Mouse (Mus musculus): ENCODE measurements at regions not wholly inside any gene's neighbourhood (a gene's known extent, or its start where the extent isn't known, plus 50 kb on each side); places are given as distances from the start of the nearest gene placed in this dataset.
"Not testable (repeated sequence)": the region's sequence is repeated elsewhere in the genome, so short reads cannot be mapped to it uniquely, and the experiment has no call there.

DNA sequence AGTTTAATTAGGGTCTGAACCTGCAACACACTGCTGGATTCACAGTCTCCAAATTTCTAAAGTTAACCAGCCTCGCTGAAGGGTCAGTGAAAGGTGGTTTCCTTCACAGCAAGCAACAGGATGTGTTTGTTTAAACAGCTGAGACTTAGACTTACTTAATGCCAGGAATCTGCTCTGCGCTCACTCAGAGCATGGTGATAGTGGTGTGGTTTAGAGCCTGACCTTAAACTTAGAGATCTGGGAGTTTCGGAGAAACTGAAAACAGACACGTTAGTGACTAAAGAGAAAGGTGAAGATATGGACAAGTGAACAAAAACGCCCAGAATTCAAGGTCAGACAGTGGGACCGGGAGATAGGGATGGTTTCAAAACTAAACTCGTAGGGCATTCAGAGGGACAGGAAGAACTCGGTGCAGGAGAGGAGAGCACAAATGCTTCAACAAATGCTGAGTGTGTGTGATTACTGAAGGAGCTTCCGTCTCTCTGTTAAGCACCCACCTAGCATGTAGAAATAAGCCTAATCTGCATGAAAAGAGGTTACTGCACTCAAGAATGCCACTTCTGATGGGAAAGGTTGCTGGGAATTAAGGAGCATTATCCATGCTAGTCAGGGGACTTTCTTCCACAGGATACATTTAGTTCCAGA, 97.2 kb upstream of the Ifngr1 start:
- DNase-seq: no peak

DNA sequence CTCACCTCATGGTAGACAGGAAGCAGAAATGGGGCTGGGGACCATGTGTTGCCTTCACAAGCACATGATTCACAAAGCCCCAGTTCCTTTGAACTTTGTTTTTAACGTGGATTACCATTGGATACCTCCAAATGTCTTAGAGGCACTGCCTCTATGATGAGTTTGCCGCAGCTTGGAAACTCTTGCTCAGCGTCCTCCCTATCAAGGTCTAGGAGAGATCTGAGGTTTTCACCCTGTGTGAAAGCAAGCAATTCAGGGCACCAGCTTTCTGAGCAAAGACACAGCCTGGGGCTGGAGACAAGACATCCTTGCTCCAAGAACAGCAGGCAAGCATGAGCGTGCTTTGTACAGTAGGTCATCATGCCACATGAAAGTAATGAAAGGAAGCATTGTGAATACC, 93.6 kb upstream of the Ifngr1 start:
- DNase-seq: no peak

DNA sequence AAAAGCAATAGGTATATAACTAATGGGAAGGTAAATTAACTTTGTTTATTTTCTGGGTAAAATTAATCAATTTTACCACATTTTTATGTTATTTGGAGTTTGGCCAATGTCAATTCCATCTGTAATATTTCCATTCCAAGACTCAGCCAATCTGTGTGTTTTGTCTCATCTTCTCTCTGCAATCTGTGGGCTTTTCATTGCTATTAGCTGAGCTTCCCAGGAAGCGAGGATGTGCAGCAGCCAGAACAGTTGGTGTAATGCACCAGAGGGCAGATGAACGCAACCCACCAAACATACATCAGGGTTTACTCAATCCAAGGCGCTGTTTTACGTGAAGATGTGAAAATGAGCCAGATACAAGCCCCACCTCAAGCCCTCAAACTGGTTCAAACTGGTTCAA, 88.9 kb upstream of the Ifngr1 start:
- DNase-seq: no peak

DNA sequence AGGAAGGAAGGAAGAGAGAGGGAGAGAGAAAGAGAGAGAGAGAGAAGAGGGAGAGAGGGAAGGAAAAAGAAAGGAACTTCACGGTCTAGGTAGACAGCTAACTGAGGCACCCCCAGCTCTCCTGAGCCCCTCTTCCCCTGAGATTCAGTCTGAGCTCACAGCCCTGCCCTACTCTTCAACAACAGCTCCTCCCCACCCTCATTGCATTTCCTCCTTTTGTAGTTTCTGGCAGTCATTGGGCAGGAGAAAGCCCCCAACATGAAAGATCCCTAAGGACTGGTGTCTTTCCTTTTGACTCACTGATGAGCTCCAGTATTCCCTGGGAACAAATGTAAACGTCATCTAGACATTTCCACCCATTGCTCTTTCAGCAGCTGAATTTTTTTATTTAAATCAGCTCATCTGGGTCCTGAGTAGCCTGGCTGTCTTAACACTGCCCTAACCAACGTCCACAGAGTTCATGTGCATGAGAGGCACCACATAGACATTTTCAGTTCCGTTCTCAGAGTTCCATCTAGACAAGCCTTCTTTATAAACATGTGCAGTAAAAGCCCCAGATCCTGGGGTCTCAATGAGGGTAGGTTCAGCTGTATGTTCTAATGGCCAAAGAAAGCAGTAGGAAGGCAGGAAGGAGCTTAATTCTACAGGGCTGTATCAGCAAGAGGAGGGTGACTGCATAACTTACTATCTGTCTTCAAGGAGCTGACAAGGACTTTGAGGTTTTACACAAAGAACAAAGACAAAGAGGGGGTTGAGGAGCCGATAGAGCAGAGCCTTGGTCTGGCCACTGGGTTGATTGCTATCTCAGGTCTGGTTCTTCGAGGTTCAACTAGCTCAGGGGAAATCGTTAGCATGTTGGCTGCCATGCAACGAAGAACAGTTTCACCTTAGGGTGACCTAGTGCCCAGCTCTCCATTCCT, 87.6 kb upstream of the Ifngr1 start:
- DNase-seq: no peak

DNA sequence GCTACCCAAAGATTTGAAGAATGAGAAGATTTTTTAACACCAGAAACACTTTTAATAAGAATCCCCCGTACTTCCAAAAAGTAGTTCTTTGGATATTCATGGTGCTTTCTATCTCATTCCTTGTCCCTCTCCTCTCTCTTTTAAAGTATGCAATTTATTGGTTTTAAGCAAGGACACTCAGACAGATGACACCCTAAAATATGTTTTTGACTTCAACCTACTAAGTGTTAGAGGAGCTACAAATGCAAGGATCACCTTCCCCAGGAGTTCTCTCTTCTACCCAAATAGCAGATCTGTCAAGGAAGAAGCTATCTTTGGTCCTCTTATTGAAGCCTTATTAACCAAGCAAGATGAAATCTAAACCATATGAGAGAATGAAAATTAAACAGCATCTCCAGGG, 86.6 kb upstream of the Ifngr1 start:
- DNase-seq: no peak

DNA sequence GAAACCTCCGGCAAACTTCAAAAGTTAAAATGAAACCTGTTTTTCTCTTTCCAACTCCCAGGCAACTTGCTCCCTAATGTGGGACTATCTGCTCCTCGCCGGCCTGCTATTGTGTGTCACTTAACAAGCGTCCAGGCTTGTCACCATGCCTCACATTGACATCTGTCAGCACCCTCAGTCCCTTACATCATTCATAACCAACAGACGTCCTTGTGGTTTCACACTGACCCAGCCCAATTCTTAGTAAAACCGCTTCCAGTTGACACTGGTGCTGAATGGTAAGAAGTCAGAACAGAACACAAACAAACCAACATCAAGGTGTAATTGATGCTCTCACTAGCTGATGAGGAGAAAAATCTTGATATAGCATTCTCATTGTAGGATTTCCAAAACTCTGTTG, 85.8 kb upstream of the Ifngr1 start:
- no peak for DNase-seq

DNA sequence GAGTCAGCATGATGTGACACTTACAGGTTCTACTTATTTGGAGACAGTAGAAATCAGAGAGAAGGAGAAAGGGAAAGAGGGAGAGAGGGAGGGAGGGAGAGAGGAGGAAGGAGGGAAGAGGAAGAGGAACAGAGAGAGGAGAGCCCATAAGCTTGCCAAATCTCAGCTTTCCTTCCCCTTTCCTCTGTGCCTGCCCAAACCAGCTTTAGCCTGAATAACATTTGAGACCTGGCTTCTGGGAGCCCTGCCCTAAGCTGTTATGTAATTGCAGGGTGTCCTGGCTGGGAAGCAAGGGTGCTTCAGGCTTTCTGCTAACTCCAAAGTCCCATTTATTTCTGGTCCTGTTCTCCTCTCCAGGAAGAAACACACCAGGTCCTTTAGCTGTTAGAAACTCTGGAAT, 85.3 kb upstream of the Ifngr1 start:
- DNase-seq: no peak

DNA sequence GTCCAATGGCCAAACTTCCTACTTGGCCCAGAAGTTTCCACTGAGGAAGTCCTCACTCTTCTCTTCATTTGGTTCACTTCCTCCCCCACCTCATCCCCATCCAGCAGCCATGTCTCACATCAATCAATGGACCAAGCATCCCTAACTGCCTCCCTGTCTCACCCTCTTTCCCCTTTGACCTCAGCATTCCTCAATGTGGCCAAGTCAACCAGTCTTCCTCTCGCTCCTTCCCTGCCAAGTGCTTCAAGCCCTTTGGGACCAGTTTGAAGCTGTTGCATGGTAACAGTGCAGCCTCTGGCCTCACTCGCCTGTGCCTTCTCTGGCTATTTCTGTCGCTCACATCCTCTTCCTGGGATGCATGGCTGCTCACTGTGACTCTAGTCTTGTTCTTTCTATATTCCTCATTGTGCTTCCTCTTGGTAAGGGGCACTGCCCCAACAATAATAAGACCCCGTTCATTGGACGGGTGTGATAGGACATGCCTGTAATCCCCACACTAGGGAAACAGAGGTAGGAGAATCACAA, 83.5 kb upstream of the Ifngr1 start:
- no peak for DNase-seq

DNA sequence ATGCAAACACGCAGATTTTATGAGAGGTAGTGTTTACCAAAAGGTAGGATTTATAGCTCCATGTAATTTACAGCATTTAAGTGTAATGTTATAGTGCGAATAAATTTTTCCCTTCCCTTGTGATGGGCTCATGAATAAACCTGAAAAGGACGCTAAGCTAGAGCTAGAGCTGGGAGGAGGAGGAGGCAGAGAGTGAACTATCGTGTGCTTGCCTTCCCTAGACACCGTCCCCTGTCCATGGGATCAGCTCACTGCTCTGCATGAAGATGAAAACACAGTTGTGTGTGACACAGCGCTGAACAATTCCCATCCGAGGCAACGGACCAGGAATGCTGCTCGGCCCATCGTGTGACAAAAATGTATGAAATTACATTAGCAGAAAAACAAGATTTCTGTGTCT, 81.7 kb upstream of the Ifngr1 start:
- no peak for DNase-seq

DNA sequence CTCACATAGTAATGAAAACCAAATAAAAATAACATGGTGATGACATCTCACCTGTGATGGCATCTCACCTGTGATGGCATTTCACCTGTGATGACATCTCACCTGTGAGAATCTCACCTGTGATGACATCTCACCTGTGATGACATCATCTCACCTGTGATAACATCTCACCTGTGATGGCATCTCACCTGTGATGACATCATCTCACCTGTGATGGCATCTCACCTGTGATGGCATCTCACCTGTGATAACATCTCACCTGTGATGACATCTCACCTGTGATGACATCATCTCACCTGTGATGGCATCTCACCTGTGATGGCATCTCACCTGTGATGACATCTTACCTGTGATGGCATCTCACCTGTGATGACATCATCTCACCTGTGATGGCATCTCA, 77.4 kb upstream of the Ifngr1 start:
- not testable (repeated sequence) for DNase-seq

DNA sequence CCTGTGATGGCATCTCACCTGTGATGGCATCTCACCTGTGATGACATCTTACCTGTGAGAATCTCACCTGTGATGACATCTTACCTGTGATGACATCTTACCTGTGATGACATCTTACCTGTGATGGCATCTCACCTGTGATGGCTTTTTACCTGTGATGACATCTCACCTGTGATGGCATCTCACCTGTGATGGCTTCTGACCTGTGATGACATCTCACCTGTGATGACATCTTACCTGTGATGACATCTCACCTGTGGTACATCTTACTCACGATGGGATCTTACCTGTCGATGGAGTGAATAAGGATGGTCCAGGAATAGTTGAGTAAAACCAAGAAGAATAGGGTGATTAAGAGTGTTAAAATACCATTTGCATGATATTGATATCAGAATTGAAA, 76.9 kb upstream of the Ifngr1 start:
- no peak for DNase-seq

DNA sequence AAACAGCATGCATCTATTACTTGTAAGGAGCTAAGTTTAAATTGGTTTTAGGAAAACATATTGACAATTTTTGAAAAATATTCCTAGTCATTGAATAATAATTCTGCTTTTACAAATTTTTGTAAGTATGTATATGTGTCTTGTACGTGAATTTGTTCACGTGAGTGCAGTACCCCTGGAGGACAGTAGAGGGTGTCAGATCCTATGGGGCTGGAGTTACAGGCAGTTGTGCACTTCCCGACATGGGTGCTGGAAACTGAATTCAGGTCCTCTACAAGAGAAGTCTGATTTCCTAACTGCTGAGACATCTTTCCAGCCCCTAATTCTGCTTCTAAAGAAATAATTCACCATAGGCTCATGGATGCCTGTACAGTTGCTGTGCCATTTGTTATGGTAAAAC, 75.7 kb upstream of the Ifngr1 start:
- DNase-seq: no peak

DNA sequence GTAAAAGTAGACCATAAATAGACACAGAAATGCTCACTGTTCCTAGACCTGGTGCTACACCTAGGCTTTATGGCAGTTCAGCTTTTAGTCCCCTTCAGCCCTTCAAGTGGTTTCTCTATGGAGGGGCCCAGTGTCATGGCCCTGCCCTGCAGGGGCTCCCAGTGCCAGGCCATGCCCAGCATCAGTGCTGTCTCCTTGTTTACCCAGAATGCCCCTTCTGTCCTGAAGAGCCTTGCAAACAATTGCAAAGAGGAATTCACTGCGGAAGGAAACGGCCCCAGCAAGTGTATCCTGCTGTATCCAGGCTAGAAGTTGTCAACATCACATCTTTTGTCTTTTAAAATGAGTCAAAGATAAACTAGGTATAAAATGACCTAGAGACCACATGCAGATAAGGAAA, 74.7 kb upstream of the Ifngr1 start:
- DNase-seq: no peak

DNA sequence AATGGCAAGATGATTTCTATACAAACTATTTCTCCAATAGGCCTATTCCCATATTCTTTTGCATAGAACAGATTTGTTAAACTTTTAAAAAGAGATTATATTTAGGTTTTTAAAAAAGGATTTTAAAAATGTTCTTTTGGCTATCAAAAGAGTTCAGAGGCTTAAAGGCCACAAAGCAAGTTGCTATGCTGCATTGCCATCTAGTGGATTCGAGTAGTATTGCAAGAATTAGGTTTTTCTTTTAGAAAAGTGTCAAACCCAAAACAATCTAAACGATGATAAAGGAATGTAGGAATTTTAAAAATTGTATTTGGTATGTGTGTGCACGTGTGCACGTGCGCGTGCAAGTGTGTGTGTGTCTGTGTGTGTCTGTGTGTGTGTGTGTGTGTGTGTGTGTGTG, 73.0 kb upstream of the Ifngr1 start:
- DNase-seq: no peak

DNA sequence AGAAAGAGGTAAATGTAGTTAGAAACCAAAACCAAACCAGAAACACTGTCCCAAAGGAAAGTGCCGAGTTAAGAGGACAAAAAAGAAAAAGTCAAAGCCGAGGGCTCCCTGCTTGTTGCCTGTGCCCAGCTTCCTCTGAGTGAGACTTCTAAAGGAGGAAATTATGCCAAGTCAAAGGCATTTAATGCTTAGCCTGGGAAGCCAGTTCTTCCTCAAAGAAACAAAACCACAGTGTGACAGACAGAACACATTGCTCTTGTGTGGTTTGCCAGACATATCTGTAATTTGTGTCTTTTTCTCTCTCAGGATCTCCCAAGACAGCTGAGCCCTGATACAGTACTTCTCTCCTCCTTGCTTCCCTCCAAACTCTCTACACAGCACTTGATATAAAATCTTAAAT, 69.6 kb upstream of the Ifngr1 start:
- DNase-seq: no peak

DNA sequence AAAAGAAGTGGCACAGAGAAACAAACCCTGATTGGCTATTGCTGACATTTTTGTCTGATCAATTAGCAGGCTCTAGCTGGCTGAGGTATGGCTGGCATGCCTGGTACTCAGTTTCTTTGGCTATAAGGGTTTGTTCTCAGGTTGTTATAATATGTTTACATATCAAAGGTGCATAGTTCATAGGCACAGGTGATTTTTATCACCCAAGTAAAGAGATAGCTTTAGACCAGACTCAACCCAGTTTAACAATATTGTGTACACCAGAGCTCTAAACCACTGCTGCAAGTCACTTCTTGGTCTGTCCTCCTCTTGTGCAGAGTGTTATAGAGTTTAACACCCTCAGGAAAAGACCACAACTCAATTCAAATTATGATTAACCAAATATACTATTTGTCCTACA, 65.8 kb upstream of the Ifngr1 start:
- DNase-seq: no peak

DNA sequence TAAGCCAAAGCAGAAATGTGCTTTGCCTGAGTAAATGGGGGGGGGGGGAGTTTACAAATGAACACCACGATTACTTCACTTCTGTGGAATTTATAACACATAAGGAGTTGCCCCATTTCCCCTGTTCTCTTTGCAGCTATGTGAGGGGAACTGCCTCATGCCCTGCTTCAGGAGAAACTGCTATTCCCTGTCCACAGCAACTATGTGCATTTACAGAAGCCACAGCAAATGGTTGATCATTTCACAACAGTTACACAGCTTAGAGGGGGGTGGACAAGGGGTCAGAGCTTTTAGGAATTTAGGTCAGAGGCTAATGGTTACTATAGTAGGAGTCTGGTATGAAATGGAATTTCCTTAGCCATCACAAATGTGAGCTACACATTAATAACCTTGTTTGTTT, 65.4 kb upstream of the Ifngr1 start:
- no peak for DNase-seq

DNA sequence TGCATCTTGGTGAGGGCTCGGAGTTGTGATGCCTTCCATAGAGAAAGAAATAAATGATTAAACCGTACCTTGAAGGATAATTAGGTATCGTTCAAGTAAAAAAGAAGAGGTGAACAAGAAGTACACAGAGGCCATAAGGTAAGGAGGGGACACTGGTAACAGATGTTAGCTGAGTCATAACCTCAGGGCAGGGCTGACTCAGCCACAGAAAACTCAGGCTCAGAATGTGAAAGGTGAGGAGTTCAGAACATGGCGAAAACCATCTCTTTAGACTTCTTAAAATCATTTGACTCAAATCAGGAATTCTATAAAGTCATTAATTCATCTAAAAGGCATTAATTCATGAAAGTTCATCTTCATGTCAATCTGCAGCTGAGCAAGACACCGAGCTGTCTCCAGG, 62.1 kb upstream of the Ifngr1 start:
- no peak for DNase-seq

DNA sequence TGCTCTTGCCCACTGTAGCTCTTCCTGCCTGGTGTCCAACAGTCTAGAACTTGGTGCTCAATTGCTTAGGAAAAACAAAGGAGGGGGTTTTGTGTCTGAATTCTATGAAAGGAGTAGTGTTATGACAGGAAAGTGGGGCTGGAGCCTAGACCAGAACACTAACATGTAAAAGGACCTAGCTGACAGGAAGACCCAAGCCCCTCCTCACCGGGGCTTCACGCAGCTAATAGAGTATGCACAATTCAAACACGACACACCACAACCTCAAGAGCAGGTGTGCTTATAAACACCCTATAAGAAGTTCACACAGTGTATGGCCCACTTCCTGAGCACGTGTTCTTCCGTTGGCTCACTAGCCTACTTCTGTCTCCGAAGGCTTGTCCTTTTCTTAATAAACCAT, 61.7 kb upstream of the Ifngr1 start:
- DNase-seq: no peak

DNA sequence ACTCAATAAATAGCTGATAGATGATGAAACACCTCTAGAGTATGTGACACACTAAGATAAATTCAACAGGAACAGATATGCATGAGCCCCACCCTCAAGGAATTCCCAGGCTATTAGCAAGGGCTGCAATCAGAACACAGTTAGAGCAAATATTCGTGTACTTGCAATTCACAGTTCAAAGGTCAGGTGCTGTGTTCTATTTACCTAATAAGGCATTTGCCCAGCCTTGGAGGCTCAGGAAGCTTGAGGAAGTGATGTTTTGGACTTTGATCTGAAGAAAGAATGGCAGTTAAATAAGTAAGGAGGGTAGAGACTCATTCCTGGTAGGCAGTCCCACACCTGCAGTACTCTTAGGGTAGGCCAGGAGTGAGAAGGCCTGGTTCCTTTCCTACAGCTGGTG, 60.3 kb upstream of the Ifngr1 start:
- DNase-seq: no peak

DNA sequence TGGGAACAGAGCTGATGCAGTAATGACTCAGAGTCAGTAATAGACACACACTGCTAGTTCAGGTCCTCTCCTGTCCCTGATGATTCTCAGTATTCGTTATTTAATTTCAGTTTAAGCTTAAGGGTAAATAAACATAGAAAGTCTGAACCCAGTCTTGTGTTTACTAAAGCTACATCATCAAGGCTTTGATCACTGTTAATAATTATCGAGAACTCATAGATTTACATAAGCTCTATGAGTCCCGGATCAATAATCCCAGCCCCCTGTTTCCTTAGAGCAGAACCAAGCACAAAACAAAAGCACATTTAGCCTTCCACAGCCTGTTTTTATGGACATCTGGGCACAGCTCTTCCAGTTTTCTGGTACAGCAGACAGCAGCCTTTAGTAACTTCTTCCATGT, 59.0 kb upstream of the Ifngr1 start:
- no peak for DNase-seq

DNA sequence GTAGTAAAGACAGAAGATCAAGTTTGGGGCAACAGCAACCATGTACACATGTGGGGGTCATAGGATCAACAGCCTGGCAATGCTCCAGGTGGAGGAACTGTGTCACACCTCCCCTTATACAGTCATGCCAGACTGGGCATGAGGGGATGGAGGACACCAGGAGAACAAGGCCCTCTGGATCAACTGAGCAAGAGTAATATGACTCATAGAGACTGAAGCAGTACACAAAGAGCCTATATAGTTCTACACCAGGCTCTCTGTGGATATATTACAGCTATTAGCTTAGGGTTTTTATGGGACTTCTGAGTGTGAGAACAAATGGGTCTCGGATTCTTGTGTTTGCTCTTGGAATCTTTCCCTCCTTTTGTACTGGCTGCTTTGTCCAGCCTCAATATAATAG, 57.9 kb upstream of the Ifngr1 start:
- no peak for DNase-seq

All from right cerebral cortex, postnatal 14 days (tissue).